Mouse (Mus musculus): ENCODE results near the gene Tfrc.

GRCm38 (mm10) chr16:32654071-32654733 is 45.5 kb downstream of the Tfrc start:
- TF ChIP-seq CTCF (IDR thresholded peaks at IDR 0.05; ENCODE audit: borderline replicate concordance, insufficient read depth, low read length) (no peak), POLR2A (IDR thresholded peaks at IDR 0.05; ENCODE audit: low read depth, low read length) (no peak)
